Mouse (Mus musculus) MEL (cell line): ENCODE results near the gene Ugt1a10. TPM values are rescaled to one million over a fixed set of nuclear protein-coding genes. Genes with fewer than 3 reads are reported as not detected.
A peak's percentile ranks its signal among the peaks of the same experiment; 100 is the strongest.

ENCODE experiments used
- DNase-seq: peaks from one replicate; pipeline ENCODE4 v3.0.0; 2011; ENCODE audit warnings: low read depth, low spot score
- H3K27ac ChIP-seq: 2 replicates; pipeline ENCODE4 v1.5.1; 2012; ENCODE audit warnings: low read depth, mild to moderate bottlenecking, control low read depth, low read length, moderate library complexity; ENCODE audit not compliant: control insufficient read depth
- H3K27me3 ChIP-seq, 2 experiments: fragments of 150-350 bp in 1 of 2; sonication (generic) in 1 of 2; 2 replicates each; pipeline ENCODE4 v1.6.1; 2012; ENCODE audit warnings: low read length in 2 of 2, mild to moderate bottlenecking in 2 of 2, improper control_type of control experiment in 1 of 2, moderate library complexity in 1 of 2; ENCODE audit not compliant: insufficient read depth in 2 of 2, control insufficient read depth in 1 of 2
- H3K36me3 ChIP-seq, 2 experiments: 2 replicates each; pipeline ENCODE4 v1.6.1; 2012 to 2014; ENCODE audit warnings: low read length in 2 of 2, improper control_type of control experiment in 1 of 2, inconsistent platforms in 1 of 2, mild to moderate bottlenecking in 1 of 2; ENCODE audit not compliant: insufficient read depth in 2 of 2, control insufficient read depth in 1 of 2
- H3K4me1 ChIP-seq, 2 experiments: fragments of 150-350 bp in 1 of 2; sonication (generic) in 1 of 2; 2 replicates each; pipeline ENCODE4 v1.6.1; 2012; ENCODE audit warnings: low read length in 2 of 2, improper control_type of control experiment in 1 of 2, mild to moderate bottlenecking in 1 of 2; ENCODE audit not compliant: insufficient read depth in 2 of 2, control insufficient read depth in 1 of 2
- H3K4me3 ChIP-seq, 2 experiments: fragments of 150-350 bp in 1 of 2; sonication (generic) in 1 of 2; 2 replicates each; pipeline ENCODE4 v1.5.1; 2012; ENCODE audit warnings: low read depth in 2 of 2, low read length in 2 of 2, mild to moderate bottlenecking in 2 of 2, moderate library complexity in 2 of 2, control low read depth in 1 of 2, improper control_type of control experiment in 1 of 2; ENCODE audit not compliant: control insufficient read depth in 1 of 2, insufficient read depth in 1 of 2
- H3K79me2 ChIP-seq: 2 replicates; pipeline ENCODE4 v1.6.1; 2012; ENCODE audit warnings: mild to moderate bottlenecking, low read length, moderate library complexity; ENCODE audit not compliant: control insufficient read depth, poor library complexity, insufficient read depth
- H3K9ac ChIP-seq: 2 replicates; pipeline ENCODE4 v1.6.1; 2012; ENCODE audit warnings: low read depth, mild to moderate bottlenecking, control low read depth, low read length, moderate library complexity; ENCODE audit not compliant: control insufficient read depth, poor library complexity, severe bottlenecking
- H3K9me3 ChIP-seq: fragments of 150-350 bp; sonication (generic); replicated peaks from 2 replicates; pipeline ENCODE4 v1.6.1; 2012; ENCODE audit warnings: mild to moderate bottlenecking, low read length, improper control_type of control experiment, moderate library complexity; ENCODE audit not compliant: insufficient read depth
- CHD2 ChIP-seq: IDR thresholded peaks from 2 replicates; pipeline ENCODE4 v1.6.1; 2011; ENCODE audit warnings: low read length, improper control_type of control experiment
- ETS1 ChIP-seq: IDR thresholded peaks from 2 replicates; pipeline ENCODE4 v1.6.1; 2012; ENCODE audit warnings: low read depth, mild to moderate bottlenecking, inconsistent platforms, low read length, improper control_type of control experiment, moderate library complexity
- GABPA ChIP-seq: IDR thresholded peaks from 2 replicates; pipeline ENCODE4 v1.6.1; 2012; ENCODE audit warnings: low read depth, mild to moderate bottlenecking, inconsistent platforms, low read length, improper control_type of control experiment, moderate library complexity
- JUND ChIP-seq: IDR thresholded peaks from 2 replicates; pipeline ENCODE4 v1.6.1; 2011; ENCODE audit warnings: low read depth, mild to moderate bottlenecking, improper control_type of control experiment, low read length
- KAT2A ChIP-seq: conservative IDR thresholded peaks from 2 replicates; pipeline ENCODE4 v1.6.1; 2012; ENCODE audit warnings: low read depth, low read length, improper control_type of control experiment, inconsistent platforms
- MAX ChIP-seq: IDR thresholded peaks from 2 replicates; pipeline ENCODE4 v1.6.1; 2011; ENCODE audit warnings: low read length, improper control_type of control experiment
- MYB ChIP-seq: IDR thresholded peaks from 2 replicates; pipeline ENCODE4 v1.6.1; 2011; ENCODE audit warnings: mild to moderate bottlenecking, low read depth, low read length, improper control_type of control experiment
- MYC ChIP-seq: IDR thresholded peaks from 2 replicates; pipeline ENCODE4 v1.6.1; 2011; ENCODE audit warnings: low read depth, mild to moderate bottlenecking, low read length, improper control_type of control experiment, moderate library complexity
- NRF1 ChIP-seq: IDR thresholded peaks from 2 replicates; pipeline ENCODE4 v1.6.1; 2014; ENCODE audit warnings: low read depth, mild to moderate bottlenecking, inconsistent platforms, low read length, improper control_type of control experiment, moderate library complexity; ENCODE audit not compliant: poor library complexity, insufficient read depth, severe bottlenecking
- POLR2AphosphoS5 ChIP-seq: IDR thresholded peaks from 2 replicates; pipeline ENCODE4 v1.6.1; 2012; ENCODE audit warnings: low read depth, borderline replicate concordance, mild to moderate bottlenecking, inconsistent platforms, low read length, moderate library complexity, mixed read lengths
- RCOR1 ChIP-seq: IDR thresholded peaks from 2 replicates; pipeline ENCODE4 v1.6.1; 2012; ENCODE audit warnings: low read depth, mild to moderate bottlenecking, inconsistent platforms, low read length, improper control_type of control experiment
- TAL1 ChIP-seq: IDR thresholded peaks from 2 replicates; pipeline ENCODE4 v1.6.1; 2012; ENCODE audit warnings: mild to moderate bottlenecking, inconsistent platforms, low read length, moderate library complexity, mixed read lengths
- ZC3H11A ChIP-seq: IDR thresholded peaks from 2 replicates; pipeline ENCODE4 v1.6.1; 2012; ENCODE audit warnings: low read depth, mild to moderate bottlenecking, inconsistent platforms, low read length, improper control_type of control experiment
- ZMIZ1 ChIP-seq: IDR thresholded peaks from 2 replicates; pipeline ENCODE4 v1.6.1; 2012; ENCODE audit warnings: low read depth, mild to moderate bottlenecking, inconsistent platforms, low read length, improper control_type of control experiment, moderate library complexity
- ZNF384 ChIP-seq: IDR thresholded peaks from 2 replicates; pipeline ENCODE4 v1.6.1; 2012; ENCODE audit warnings: low read depth, mild to moderate bottlenecking, inconsistent platforms, low read length, improper control_type of control experiment
- polyA plus RNA-seq, 2 experiments: library from polyadenylated mRNA; stranded (reverse) in 1 of 2; unstranded in 1 of 2; fragments of >175 nt in 1 of 2; fragments of >200 nt in 1 of 2; gene quantifications; 2 replicates each; pipeline versions ENCODE4 v1.2.1 to v1.2.4; 2012; ENCODE audit warnings: low replicate concordance in 2 of 2, low read depth in 1 of 2; ENCODE audit not compliant: insufficient read length in 2 of 2, insufficient read depth in 1 of 2, missing spikeins in 1 of 2
- total RNA-seq: library from RNA; depleted of rRNA; stranded (reverse); fragments of 300-350 nt; gene quantifications from 2 replicates; pipeline ENCODE4 v1.2.3, GENCODE M21; 2012

The Ugt1a10 gene
- total and polyA plus RNA-seq, 3 experiments = not detected

DNA sequence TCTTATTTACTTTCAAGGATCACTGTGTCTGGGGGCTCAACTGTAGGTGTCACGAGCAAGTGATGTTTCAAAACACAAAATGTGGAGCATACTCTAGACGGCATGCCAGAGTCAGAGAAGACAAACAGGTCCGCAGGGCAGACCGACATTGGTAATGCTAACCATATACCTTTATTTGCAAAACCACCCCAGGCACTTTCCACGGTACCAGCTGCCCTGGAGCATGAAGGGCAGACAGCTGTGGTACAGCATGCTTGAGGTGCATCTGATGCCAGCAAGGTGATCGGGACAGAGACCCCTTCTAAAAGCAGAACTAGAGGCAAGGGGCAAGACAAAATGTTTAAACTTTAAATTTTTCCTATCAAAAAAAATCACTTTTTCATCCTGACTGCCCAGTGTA is 207.8 kb downstream of the Ugt1a10 start:
- Histone ChIP-seq H3K4me3 (no peak overlapping the region), H3K36me3 (peaks cover 21 to 24% of the 10 kb centered on the region in 2 experiments), H3K79me2 (no peaks in the 10 kb centered on the region), H3K27me3 (no peaks in the 10 kb centered on the region), H3K4me1 (peaks cover 7 to 17% of the 10 kb centered on the region in 2 experiments), H3K9ac (no peak overlapping the region), H3K9me3 (no peaks in the 10 kb centered on the region)
- DNase-seq = no peak
- TF ChIP-seq MAX (0 out of 2 replicates have a peak, but pooled peaks have one; percentile 18), ZNF384 (no peak), ZMIZ1 (no peak)
- TF ChIP-seq, all 39 proteins: peak for 1
- peak overlapping the region; percentile 25; the same call in 1 of the 2 replicates for H3K27ac ChIP-seq

DNA sequence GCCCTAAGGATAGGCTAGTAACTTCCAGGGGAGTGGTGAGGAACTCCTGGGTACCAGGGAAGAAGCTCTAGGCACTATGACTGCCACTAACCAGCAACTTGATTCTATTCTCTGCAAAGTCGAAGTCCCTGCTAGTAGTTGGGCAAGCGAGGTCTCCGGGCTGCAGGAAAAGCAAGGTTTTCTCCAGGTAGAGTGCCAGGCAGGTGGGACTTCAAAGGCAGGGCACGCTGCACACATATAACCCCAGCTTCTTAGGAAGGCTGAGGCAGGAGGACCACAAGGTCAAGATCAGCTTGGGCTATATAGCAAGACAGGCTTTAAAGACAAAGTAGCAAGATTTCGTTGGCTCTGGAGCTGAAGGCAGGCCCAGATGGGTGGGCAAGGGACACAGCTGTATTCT is 208.6 kb downstream of the Ugt1a10 start:
- no peaks in the 10 kb centered on the region for H3K79me2 ChIP-seq
- no peak overlapping the region for H3K4me3 ChIP-seq
- peaks cover 7 to 17% of the 10 kb centered on the region in 2 experiments for H3K4me1 ChIP-seq
- TF ChIP-seq RCOR1 (no peak), POLR2AphosphoS5 (no peak), ZMIZ1 (no peak), KAT2A (no peak), NRF1 (no peak), ETS1 (no peak), CHD2 (no peak), MYB (no peak), MYC (no peak), ZNF384 (no peak), GABPA (no peak), ZC3H11A (no peak), TAL1 (no peak)
- H3K27me3 ChIP-seq = no peaks in the 10 kb centered on the region
- no peak overlapping the region for H3K27ac ChIP-seq
- no peak overlapping the region for H3K9ac ChIP-seq
- H3K36me3 ChIP-seq = peaks cover 24 to 25% of the 10 kb centered on the region in 2 experiments
- DNase-seq = no peak
- no peaks in the 10 kb centered on the region for H3K9me3 ChIP-seq

DNA sequence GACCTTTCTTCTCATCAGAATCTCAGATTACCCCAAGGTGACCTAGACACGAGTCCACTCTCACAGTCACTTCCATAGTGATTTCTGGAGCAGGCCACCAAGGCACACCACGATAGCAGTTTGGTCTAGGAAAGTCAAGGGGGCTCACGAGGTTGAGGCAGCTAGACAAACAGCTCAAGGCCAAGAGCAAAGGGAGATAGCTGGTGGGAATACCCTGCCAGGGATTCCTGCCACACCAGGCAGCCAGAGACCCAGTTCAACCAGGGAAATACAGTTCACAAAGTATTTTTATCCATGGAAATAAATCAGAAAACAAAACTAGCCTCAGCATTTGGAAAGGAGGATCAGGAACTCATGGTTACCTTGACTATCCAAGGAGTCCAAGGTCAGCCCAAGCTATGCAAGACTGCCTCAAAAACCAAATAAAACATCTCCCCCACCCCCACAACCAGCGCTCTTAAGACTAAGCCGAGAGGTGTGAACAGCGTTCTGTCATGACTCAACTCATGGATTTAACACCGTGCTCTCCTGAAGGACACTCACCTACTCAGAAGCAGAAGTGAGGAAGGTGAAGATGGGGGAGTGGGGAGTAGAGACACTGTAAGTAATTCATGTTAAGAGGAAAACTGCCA is 209.2 kb downstream of the Ugt1a10 start:
- no peak overlapping the region for H3K9ac ChIP-seq
- no peaks in the 10 kb centered on the region for H3K79me2 ChIP-seq
- H3K27me3 ChIP-seq = no peaks in the 10 kb centered on the region
- TF ChIP-seq POLR2AphosphoS5 (0 out of 2 replicates have a peak, but pooled peaks have one; percentile 60), CHD2 (no peak), JUND (0 out of 2 replicates have a peak, but pooled peaks have one; percentile 22)
- DNase-seq = no peak
- H3K4me1 ChIP-seq = peaks cover 7 to 17% of the 10 kb centered on the region in 2 experiments
- peaks cover 24 to 29% of the 10 kb centered on the region in 2 experiments for H3K36me3 ChIP-seq
- H3K27ac ChIP-seq = no peak overlapping the region
- no peak overlapping the region for H3K4me3 ChIP-seq
- no peaks in the 10 kb centered on the region for H3K9me3 ChIP-seq
